Mouse (Mus musculus): ENCODE results near the gene Prkd1.

DNA sequence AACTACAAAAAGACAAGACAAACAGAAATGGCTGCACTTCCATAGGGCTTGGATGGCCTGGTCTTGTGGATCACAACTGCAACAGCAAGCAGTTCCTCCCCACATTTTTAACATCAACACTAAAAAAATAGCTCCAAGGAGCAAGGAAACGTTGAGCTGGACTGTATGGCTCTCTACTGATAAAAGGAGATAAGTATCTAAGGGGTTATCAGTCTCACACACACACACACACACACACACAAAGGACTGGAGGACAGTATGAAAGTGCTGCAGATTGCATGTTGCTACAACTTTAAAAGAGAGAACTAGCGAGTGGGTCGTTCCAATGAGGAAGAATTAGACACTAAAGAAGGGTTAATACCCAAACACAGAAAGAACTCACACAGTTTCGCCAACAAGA lies 8.7 kb downstream of the Prkd1 start:
- no peak for TF ChIP-seq CTCF (IDR thresholded peaks at IDR 0.05; ENCODE audit: low read depth, low read length)
- no peak for TF ChIP-seq GATA1 (IDR thresholded peaks at IDR 0.05; ENCODE audit: borderline replicate concordance, low read length)
- TF ChIP-seq POLR2AphosphoS5 (IDR thresholded peaks at IDR 0.05; ENCODE audit: insufficient replicate concordance, low read depth, low read length) = no peak

Measured in G1E (cell line).